Mouse (Mus musculus) ES-E14 (cell line): Measurements from ENCODE around the gene Epb41l2.

Source experiments
- CHD2 ChIP-seq: IDR thresholded peaks from 2 replicates; pipeline ENCODE4 v1.6.1; 2014; ENCODE audit warnings: mild to moderate bottlenecking, low read depth, low read length, inconsistent platforms
- HCFC1 ChIP-seq: IDR thresholded peaks from 2 replicates; pipeline ENCODE4 v1.6.1; 2012; ENCODE audit warnings: low read length, inconsistent platforms, borderline replicate concordance; ENCODE audit not compliant: insufficient read depth
- ZC3H11A ChIP-seq: IDR thresholded peaks from 2 replicates; pipeline ENCODE4 v1.6.1; 2012; ENCODE audit warnings: low read depth, mild to moderate bottlenecking, inconsistent platforms, low read length, borderline replicate concordance
- ZNF384 ChIP-seq: IDR thresholded peaks from 2 replicates; pipeline ENCODE4 v1.6.1; 2012; ENCODE audit warnings: low read depth, low read length, inconsistent platforms

DNA sequence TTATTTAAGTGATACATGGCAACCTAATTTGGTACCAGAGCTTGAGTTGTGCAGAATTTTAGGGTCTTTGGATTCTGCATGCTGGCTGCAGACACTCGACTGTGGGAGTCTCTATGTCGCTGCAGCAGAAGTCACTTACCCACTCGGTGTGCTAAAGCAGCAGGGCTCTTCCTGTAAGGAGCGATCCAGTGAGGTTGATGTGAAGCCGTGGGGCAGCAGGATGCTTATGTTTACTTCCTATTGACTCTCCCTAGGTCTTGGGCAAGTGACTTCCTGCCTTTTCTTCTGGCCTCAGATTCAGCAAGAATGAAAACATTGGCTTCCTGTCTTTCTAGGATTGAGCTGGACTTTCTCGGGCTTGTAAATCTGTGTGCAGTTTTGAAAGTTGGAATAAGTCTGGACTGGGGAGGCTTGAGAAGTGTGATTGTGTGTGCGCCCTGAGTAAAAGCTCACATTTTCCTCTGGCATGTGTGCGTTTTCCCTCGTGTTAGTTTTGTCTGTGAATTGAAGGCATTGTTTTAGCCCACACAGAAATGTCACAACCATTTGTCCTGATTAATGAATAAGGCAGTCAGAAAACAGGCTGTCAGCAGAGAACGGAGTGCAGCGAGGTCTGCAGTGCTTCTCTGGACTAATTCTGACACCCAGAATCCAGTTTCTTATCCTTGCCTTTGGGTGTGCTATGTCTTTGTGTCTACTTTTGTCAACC is 89.9 kb downstream of the Epb41l2 start:
- TF ChIP-seq ZC3H11A (no peak), CHD2 (no peak), ZNF384 (no peak), HCFC1 (no peak)
